Mouse (Mus musculus) lung, postnatal 0 days (tissue): ENCODE results near the gene Tmem9. TPM values are rescaled to one million over a fixed set of nuclear protein-coding genes. Genes with fewer than 3 reads are reported as not detected.

ENCODE experiments used
- ATAC-seq: fragments of 200-750 bp; cut with Nextera tagmentation; 2 replicates; pipeline ENCODE4 v1.8.0; 2017; ENCODE audit warnings: moderate library complexity
- DNase-seq: peaks from one replicate; pipeline ENCODE4 v3.0.0-alpha.2; 2016; ENCODE audit warnings: low spot score
- H3K27ac ChIP-seq: fragments of 300-500 bp; sonication (generic); 2 replicates; pipeline ENCODE4 v1.5.1; 2014; ENCODE audit warnings: antibody characterized with exemption, mild to moderate bottlenecking, low read length, mixed read lengths
- H3K27me3 ChIP-seq: fragments of 300-500 bp; sonication (generic); replicated peaks from 2 replicates; pipeline ENCODE4 v1.6.1; 2014; ENCODE audit warnings: low read length, mixed read lengths; ENCODE audit not compliant: insufficient read depth
- H3K36me3 ChIP-seq: fragments of 300-500 bp; sonication (generic); 2 replicates; pipeline ENCODE4 v1.6.1; 2014; ENCODE audit warnings: low read length, mixed read lengths; ENCODE audit not compliant: insufficient read depth
- H3K4me1 ChIP-seq: fragments of 300-500 bp; sonication (generic); 2 replicates; pipeline ENCODE4 v1.6.1; 2014; ENCODE audit warnings: antibody characterized with exemption, low read depth, low read length, mixed read lengths; ENCODE audit not compliant: insufficient read depth
- H3K4me2 ChIP-seq: fragments of 300-500 bp; sonication (generic); replicated peaks from 2 replicates; pipeline ENCODE4 v1.6.1; 2014; ENCODE audit warnings: low read depth, mild to moderate bottlenecking, low read length, moderate library complexity, mixed read lengths
- H3K4me3 ChIP-seq: fragments of 300-500 bp; sonication (generic); 2 replicates; pipeline ENCODE4 v1.5.1; 2014; ENCODE audit warnings: low read depth, low read length
- H3K9ac ChIP-seq: fragments of 300-500 bp; sonication (generic); replicated peaks from 2 replicates; pipeline ENCODE4 v1.6.1; 2014; ENCODE audit warnings: low read depth, mild to moderate bottlenecking
- H3K9me3 ChIP-seq: fragments of 300-500 bp; sonication (generic); 2 replicates; pipeline ENCODE4 v1.6.1; 2016; ENCODE audit warnings: low read length, mixed read lengths
- CTCF ChIP-seq: IDR thresholded peaks from 2 replicates; pipeline ENCODE4 v1.5.1; 2016; ENCODE audit warnings: antibody characterized with exemption, mild to moderate bottlenecking
- EP300 ChIP-seq: IDR thresholded peaks from 2 replicates; pipeline ENCODE4 v1.6.1; 2016; ENCODE audit warnings: antibody characterized with exemption, mild to moderate bottlenecking, control low read depth
- WGBS: fragments of 180-500 bp; shearing (Covaris S2); extraction: QIAGEN DNeasy Blood & Tissue Kit; methylation state at CpG from one replicate; pipeline ENCODE4 v1.1.7; 2014; 5-methylcytosine and 5-hydroxymethylcytosine counted together
- polyA plus RNA-seq: library from polyadenylated mRNA; unstranded; fragments of >200 nt; fragmentation: Nextera tagmentation; extraction: Ambion mirVana; gene quantifications from 2 replicates; pipeline ENCODE4 v1.2.1, GENCODE M21; 2015

Gene Tmem9
- polyA plus RNA-seq, result 99.1 and 106 TPM in 2 replicates

GRCm38 (mm10) chr1:136007211-136008158 is at the start of gene Tmem9:
Gene Tmem9 (plus strand): TSS chr1:136008150.
- TF ChIP-seq CTCF (peak; percentile 18; the same call in 1 of the 2 replicates), EP300 (no peak)
- H3K4me3 ChIP-seq, result peak within 1 kb of the TSS; percentile 41
- H3K4me2 ChIP-seq, result peak within 1 kb of the TSS; percentile 58
- WGBS, result 3% methylated on average over 37 of the region's 37 CpGs
- DNase-seq (peak; percentile 91), ATAC-seq (peak; percentile 97)
- H3K4me1 ChIP-seq, result no peaks in the 10 kb centered on the region
- H3K36me3 ChIP-seq, result no peaks in the 10 kb centered on the region
- no peak within 1 kb of the TSS for H3K27ac ChIP-seq
- H3K9me3 ChIP-seq, result no peaks in the 10 kb centered on the region
- no peak within 1 kb of the TSS for H3K9ac ChIP-seq
- no peaks in the 10 kb centered on the region for H3K27me3 ChIP-seq

- H3K27me3 ChIP-seq, result no peaks in the 10 kb centered on the region
- H3K9ac ChIP-seq, result no peak overlapping the region
- 42% methylated on average over 4 of the region's 4 CpGs for WGBS
- DNase-seq (peak; percentile 62), ATAC-seq (no peak)
- no peaks in the 10 kb centered on the region for H3K4me1 ChIP-seq
- H3K36me3 ChIP-seq, result no peaks in the 10 kb centered on the region
- no peak overlapping the region for H3K4me3 ChIP-seq
- no peak overlapping the region for H3K27ac ChIP-seq
- no peak overlapping the region for H3K4me2 ChIP-seq
- no peaks in the 10 kb centered on the region for H3K9me3 ChIP-seq
- TF ChIP-seq EP300, result no peak
- TF ChIP-seq CTCF, result peak; percentile 84
Measured at GRCm38 (mm10) chr1:135958483-135958882, 49.5 kb upstream of the Tmem9 start.

GRCm38 (mm10) chr1:135963177-135963576 is 44.8 kb upstream of the Tmem9 start:
- no peak for TF ChIP-seq CTCF
- no peak for TF ChIP-seq EP300
- H3K9me3 ChIP-seq, result no peaks in the 10 kb centered on the region
- DNase-seq (no peak), ATAC-seq (no peak)
- H3K27ac ChIP-seq, result no peak overlapping the region
- H3K4me1 ChIP-seq, result no peaks in the 10 kb centered on the region
- no peak overlapping the region for H3K9ac ChIP-seq
- H3K27me3 ChIP-seq, result no peaks in the 10 kb centered on the region
- H3K4me3 ChIP-seq, result no peak overlapping the region
- no peak overlapping the region for H3K4me2 ChIP-seq
- H3K36me3 ChIP-seq, result no peaks in the 10 kb centered on the region
- WGBS, result 55% methylated on average over 5 of the region's 5 CpGs

- Histone ChIP-seq H3K9me3 (no peaks in the 10 kb centered on the region), H3K36me3 (no peaks in the 10 kb centered on the region), H3K4me3 (no peak overlapping the region), H3K27ac (no peak overlapping the region), H3K27me3 (no peaks in the 10 kb centered on the region), H3K4me1 (no peaks in the 10 kb centered on the region), H3K4me2 (no peak overlapping the region), H3K9ac (no peak overlapping the region)
- no peak for ATAC-seq
- 67% methylated on average over 11 of the region's 11 CpGs for whole genome bisulfite sequencing
- no peak for TF ChIP-seq EP300
- TF ChIP-seq CTCF, result no peak
- DNase-seq, result no peak
Measured at GRCm38 (mm10) chr1:135964561-135964960, 43.4 kb upstream of the Tmem9 start.

- DNase-seq (no peak), ATAC-seq (no peak)
- H3K27ac ChIP-seq, result no peak overlapping the region
- H3K36me3 ChIP-seq, result no peaks in the 10 kb centered on the region
- TF ChIP-seq CTCF (no peak), EP300 (no peak)
- H3K4me3 ChIP-seq, result no peak overlapping the region
- no peak overlapping the region for H3K4me2 ChIP-seq
- no peak overlapping the region for H3K9ac ChIP-seq
- no peaks in the 10 kb centered on the region for H3K27me3 ChIP-seq
- no peaks in the 10 kb centered on the region for H3K4me1 ChIP-seq
- H3K9me3 ChIP-seq, result no peaks in the 10 kb centered on the region
- 68% methylated on average over 4 of the region's 4 CpGs for WGBS
Measured at GRCm38 (mm10) chr1:135967739-135968138, 40.2 kb upstream of the Tmem9 start.

DNA sequence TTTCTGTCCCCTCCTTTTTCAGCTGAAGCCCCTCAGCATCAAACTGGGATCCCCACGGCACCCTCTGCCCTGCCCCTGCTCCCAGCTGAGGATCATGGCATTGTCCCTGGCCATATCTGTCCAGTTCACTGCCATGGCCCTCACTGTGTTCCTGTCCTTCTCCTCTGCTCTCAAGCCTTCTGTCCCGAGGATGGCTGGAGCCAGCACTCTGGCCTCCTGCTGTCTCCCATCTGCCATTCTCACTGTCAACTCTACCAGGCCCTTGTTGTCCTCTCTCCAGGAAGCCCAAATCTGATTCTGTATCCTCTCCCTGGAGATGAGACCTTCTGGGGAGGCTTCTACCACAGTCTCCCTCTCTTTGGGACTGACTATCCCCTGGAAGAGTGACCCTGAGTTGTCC is 37.5 kb upstream of the Tmem9 start:
- 41% methylated on average over 2 of the region's 2 CpGs for WGBS
- ATAC-seq, result no peak

More for the DNA sequence above, 37.5 kb upstream of the Tmem9 start:
- H3K9me3 ChIP-seq, result no peaks in the 10 kb centered on the region
- no peak overlapping the region for H3K4me3 ChIP-seq
- H3K4me2 ChIP-seq, result no peak overlapping the region
- H3K36me3 ChIP-seq, result no peaks in the 10 kb centered on the region
- no peaks in the 10 kb centered on the region for H3K4me1 ChIP-seq
- H3K9ac ChIP-seq, result no peak overlapping the region
- no peak for DNase-seq
- TF ChIP-seq EP300 (no peak), CTCF (no peak)
- no peaks in the 10 kb centered on the region for H3K27me3 ChIP-seq
- no peak overlapping the region for H3K27ac ChIP-seq
